Mouse (Mus musculus): ENCODE measurements at regions not wholly inside any gene's neighbourhood (a gene's known extent, or its start where the extent isn't known, plus 50 kb on each side); places are given as distances from the start of the nearest gene placed in this dataset.

DNA sequence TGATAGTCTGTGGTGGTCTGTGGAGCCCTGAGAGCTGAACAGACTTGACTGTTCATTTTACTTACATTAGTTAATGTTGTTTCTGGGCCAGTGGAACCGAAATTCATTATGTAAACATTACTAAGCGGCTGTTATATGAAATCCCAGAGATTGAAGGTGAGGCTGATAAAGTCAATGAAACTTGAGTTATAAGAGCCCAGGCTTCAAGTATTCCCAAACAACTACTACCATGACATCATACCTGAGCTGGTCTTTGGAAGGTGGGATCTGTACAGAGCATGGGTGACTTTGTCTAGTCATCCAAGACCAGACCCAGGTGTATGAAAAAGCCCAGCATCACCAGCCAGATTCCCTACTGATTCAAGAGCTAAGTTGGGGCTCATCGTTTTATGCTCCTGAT lies 326.5 kb downstream of the Etnk1 start:
- H3K27me3 ChIP-seq (ENCODE audit: control insufficient read depth, insufficient read depth, low read length) = no peaks in the 10 kb centered on the region
- H3K4me1 ChIP-seq (ENCODE audit: control insufficient read depth, insufficient read depth, low read length) = no peaks in the 10 kb centered on the region
- H3K36me3 ChIP-seq (ENCODE audit: control insufficient read depth, insufficient read depth, low read length) = no peaks in the 10 kb centered on the region
- no peak overlapping the region for H3K9ac ChIP-seq (ENCODE audit: low read depth, low read length)
- H3K9me3 ChIP-seq (replicated peaks; ENCODE audit: control insufficient read depth, low read length) = peaks cover 3% of the 10 kb centered on the region; the same call in 1 of the 2 replicates
- H3K4me2 ChIP-seq = no peak overlapping the region
- 87% methylated on average over 3 of the region's 3 CpGs for WGBS (ENCODE audit: insufficient replicate concordance)
- no peak overlapping the region for H3K27ac ChIP-seq (ENCODE audit: low read depth, low read length)
- H3K4me3 ChIP-seq (ENCODE audit: low read depth, low read length) = no peak overlapping the region
- no peak for ATAC-seq (replicated peaks; ENCODE audit: insufficient number of reproducible peaks, low FRiP score, low TSS enrichment)

- no peak overlapping the region for H3K27ac ChIP-seq (ENCODE audit: low read depth, low read length)
- no peak overlapping the region for H3K9ac ChIP-seq (ENCODE audit: low read depth, low read length)
- H3K4me3 ChIP-seq (ENCODE audit: low read depth, low read length) = no peak overlapping the region
- ATAC-seq (replicated peaks; ENCODE audit: insufficient number of reproducible peaks, low FRiP score, low TSS enrichment) = no peak
- WGBS (ENCODE audit: insufficient replicate concordance) = 79% methylated on average over 11 of the region's 11 CpGs
- no peaks in the 10 kb centered on the region for H3K27me3 ChIP-seq (ENCODE audit: control insufficient read depth, insufficient read depth, low read length)
- H3K36me3 ChIP-seq (ENCODE audit: control insufficient read depth, insufficient read depth, low read length) = no peaks in the 10 kb centered on the region
- H3K4me2 ChIP-seq = no peak overlapping the region
- H3K9me3 ChIP-seq (replicated peaks; ENCODE audit: control insufficient read depth, low read length) = peaks cover 3% of the 10 kb centered on the region; the same call in 1 of the 2 replicates
- no peaks in the 10 kb centered on the region for H3K4me1 ChIP-seq (ENCODE audit: control insufficient read depth, insufficient read depth, low read length)
Measured at GRCm38 (mm10) chr6:143494341-143494740, 327.3 kb downstream of the Etnk1 start.

DNA sequence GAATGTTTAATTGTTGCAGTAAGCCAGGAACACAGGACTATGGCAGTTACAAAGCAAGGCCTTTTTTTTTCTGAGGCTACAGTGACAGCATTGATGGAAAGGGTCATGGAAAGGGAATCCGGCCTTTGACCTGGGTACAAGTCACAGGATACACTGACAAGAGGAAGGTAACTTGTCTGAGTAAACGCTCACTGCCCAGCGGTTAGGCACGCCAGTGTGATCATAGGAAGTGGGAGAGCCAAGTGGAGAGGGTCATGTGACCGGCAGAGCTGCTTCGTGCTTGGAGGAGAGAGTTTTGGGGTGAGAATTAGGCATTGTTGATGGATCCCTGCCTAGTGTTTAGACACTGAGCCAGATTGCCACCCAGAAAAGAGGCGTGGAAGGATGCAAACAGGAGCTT lies 327.9 kb downstream of the Etnk1 start:
- Histone ChIP-seq H3K27me3 (ENCODE audit: control insufficient read depth, insufficient read depth, low read length) (no peaks in the 10 kb centered on the region), H3K36me3 (ENCODE audit: control insufficient read depth, insufficient read depth, low read length) (no peaks in the 10 kb centered on the region), H3K4me1 (ENCODE audit: control insufficient read depth, insufficient read depth, low read length) (no peaks in the 10 kb centered on the region), H3K27ac (ENCODE audit: low read depth, low read length) (no peak overlapping the region), H3K4me3 (ENCODE audit: low read depth, low read length) (no peak overlapping the region), H3K4me2 (no peak overlapping the region), H3K9ac (ENCODE audit: low read depth, low read length) (no peak overlapping the region), H3K9me3 (replicated peaks; ENCODE audit: control insufficient read depth, low read length) (peaks cover 3% of the 10 kb centered on the region; the same call in 1 of the 2 replicates)
- no peak for ATAC-seq (replicated peaks; ENCODE audit: insufficient number of reproducible peaks, low FRiP score, low TSS enrichment)
- WGBS (ENCODE audit: insufficient replicate concordance) = 56% methylated on average over 7 of the region's 7 CpGs

DNA sequence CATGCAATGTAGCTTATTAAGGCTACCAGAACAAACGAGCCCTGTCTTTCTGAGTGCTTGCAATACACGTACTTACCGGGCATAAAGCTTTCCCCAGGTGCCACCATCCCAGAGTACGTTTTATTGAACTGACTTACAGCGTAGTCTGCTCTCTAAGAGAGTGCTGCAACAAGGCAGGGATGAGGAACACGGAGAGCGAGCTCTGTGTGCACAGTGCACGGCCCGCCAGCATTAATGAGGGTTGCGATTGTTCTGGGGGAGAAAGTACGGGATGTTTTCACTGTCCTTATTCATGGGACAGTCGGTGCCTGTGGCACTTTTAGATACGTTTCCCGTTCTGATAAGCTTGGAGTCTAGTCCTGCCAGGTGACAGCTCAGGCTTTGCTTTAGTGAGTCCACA lies 331.7 kb downstream of the Etnk1 start:
- Histone ChIP-seq H3K4me1 (ENCODE audit: control insufficient read depth, insufficient read depth, low read length) (no peaks in the 10 kb centered on the region), H3K9ac (ENCODE audit: low read depth, low read length) (no peak overlapping the region), H3K27ac (ENCODE audit: low read depth, low read length) (no peak overlapping the region), H3K36me3 (ENCODE audit: control insufficient read depth, insufficient read depth, low read length) (no peaks in the 10 kb centered on the region), H3K27me3 (ENCODE audit: control insufficient read depth, insufficient read depth, low read length) (no peaks in the 10 kb centered on the region), H3K4me3 (ENCODE audit: low read depth, low read length) (no peak overlapping the region), H3K4me2 (no peak overlapping the region), H3K9me3 (replicated peaks; ENCODE audit: control insufficient read depth, low read length) (no peaks in the 10 kb centered on the region)
- ATAC-seq (replicated peaks; ENCODE audit: insufficient number of reproducible peaks, low FRiP score, low TSS enrichment) = no peak
- 71% methylated on average over 14 of the region's 14 CpGs for WGBS (ENCODE audit: insufficient replicate concordance)

- 83% methylated on average over 19 of the region's 19 CpGs for WGBS (ENCODE audit: insufficient replicate concordance)
- Histone ChIP-seq H3K4me3 (ENCODE audit: low read depth, low read length) (no peak overlapping the region), H3K4me1 (ENCODE audit: control insufficient read depth, insufficient read depth, low read length) (no peaks in the 10 kb centered on the region), H3K4me2 (no peak overlapping the region), H3K36me3 (ENCODE audit: control insufficient read depth, insufficient read depth, low read length) (no peaks in the 10 kb centered on the region), H3K9ac (ENCODE audit: low read depth, low read length) (no peak overlapping the region), H3K9me3 (replicated peaks; ENCODE audit: control insufficient read depth, low read length) (no peaks in the 10 kb centered on the region), H3K27ac (ENCODE audit: low read depth, low read length) (no peak overlapping the region), H3K27me3 (ENCODE audit: control insufficient read depth, insufficient read depth, low read length) (no peaks in the 10 kb centered on the region)
- no peak for ATAC-seq (replicated peaks; ENCODE audit: insufficient number of reproducible peaks, low FRiP score, low TSS enrichment)
Measured at GRCm38 (mm10) chr6:143499259-143500043, 332.4 kb downstream of the Etnk1 start.

DNA sequence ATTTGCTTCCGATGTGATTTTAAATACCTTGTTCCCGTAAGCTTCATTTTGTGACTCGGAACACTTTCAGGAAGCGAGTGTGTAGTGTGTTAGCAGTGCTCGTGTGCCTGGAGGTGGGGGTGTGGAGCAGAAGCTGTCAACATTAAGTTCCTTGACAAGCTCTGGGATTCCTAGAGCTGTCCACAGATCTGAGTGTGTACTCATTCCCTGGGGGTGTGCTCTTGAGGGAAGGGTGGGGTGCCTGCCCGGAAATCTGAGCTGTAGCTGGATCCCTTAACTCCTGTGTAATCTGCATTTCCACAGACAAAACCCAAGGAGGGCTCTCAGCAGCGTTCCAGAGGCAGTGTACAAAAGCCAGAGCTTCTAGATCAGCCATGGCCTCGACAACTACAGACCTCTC lies 335.8 kb downstream of the Etnk1 start:
- H3K36me3 ChIP-seq (ENCODE audit: control insufficient read depth, insufficient read depth, low read length) = no peaks in the 10 kb centered on the region
- H3K4me1 ChIP-seq (ENCODE audit: control insufficient read depth, insufficient read depth, low read length) = no peaks in the 10 kb centered on the region
- H3K4me2 ChIP-seq = no peak overlapping the region
- WGBS (ENCODE audit: insufficient replicate concordance) = 56% methylated on average over 8 of the region's 8 CpGs
- no peaks in the 10 kb centered on the region for H3K27me3 ChIP-seq (ENCODE audit: control insufficient read depth, insufficient read depth, low read length)
- no peak overlapping the region for H3K27ac ChIP-seq (ENCODE audit: low read depth, low read length)
- no peaks in the 10 kb centered on the region for H3K9me3 ChIP-seq (replicated peaks; ENCODE audit: control insufficient read depth, low read length)
- no peak overlapping the region for H3K9ac ChIP-seq (ENCODE audit: low read depth, low read length)
- no peak for ATAC-seq (replicated peaks; ENCODE audit: insufficient number of reproducible peaks, low FRiP score, low TSS enrichment)
- H3K4me3 ChIP-seq (ENCODE audit: low read depth, low read length) = no peak overlapping the region

DNA sequence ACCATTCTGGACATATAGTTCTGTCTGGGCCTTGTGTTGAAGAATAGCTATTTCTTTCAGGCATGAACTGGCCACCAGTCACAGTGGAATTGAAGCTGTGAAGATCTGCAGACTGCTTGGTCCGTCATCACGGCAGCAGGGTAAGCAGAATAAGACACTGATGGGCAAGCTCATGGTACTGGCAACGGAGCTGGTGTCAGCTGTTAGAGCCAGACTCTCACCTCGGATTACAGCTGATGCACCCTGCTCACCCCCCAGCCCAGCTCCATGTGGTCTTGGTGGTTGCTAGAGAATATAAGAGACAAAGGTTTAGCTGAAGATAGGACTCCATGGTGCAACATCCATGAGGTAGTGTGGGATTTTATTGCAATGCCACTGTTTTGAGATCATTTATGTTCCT lies 336.9 kb downstream of the Etnk1 start:
- no peaks in the 10 kb centered on the region for H3K4me1 ChIP-seq (ENCODE audit: control insufficient read depth, insufficient read depth, low read length)
- H3K27me3 ChIP-seq (ENCODE audit: control insufficient read depth, insufficient read depth, low read length) = no peaks in the 10 kb centered on the region
- H3K9ac ChIP-seq (ENCODE audit: low read depth, low read length) = no peak overlapping the region
- no peak overlapping the region for H3K27ac ChIP-seq (ENCODE audit: low read depth, low read length)
- ATAC-seq (replicated peaks; ENCODE audit: insufficient number of reproducible peaks, low FRiP score, low TSS enrichment) = no peak
- no peaks in the 10 kb centered on the region for H3K9me3 ChIP-seq (replicated peaks; ENCODE audit: control insufficient read depth, low read length)
- no peak overlapping the region for H3K4me2 ChIP-seq
- H3K36me3 ChIP-seq (ENCODE audit: control insufficient read depth, insufficient read depth, low read length) = no peaks in the 10 kb centered on the region
- 79% methylated on average over 4 of the region's 4 CpGs for whole genome bisulfite sequencing (ENCODE audit: insufficient replicate concordance)
- no peak overlapping the region for H3K4me3 ChIP-seq (ENCODE audit: low read depth, low read length)

DNA sequence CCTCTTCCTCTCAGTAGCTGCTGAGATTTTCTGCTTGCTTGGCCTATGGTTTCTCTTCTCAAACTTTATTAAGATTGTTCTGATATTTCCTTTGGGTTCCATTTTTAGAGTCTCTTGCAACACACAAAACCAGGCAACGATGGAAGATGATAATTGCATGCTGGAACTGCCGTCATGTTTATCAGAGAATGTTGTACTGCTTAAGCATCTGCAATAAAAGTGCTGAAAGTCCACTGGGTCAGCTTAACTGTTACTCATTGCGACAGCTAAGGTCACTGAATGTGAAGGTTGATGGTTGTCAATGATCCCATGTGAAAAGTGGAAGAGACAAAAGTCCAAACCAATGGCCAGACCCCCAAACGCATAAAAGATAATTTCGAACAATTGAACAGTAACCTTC lies 346.4 kb downstream of the Etnk1 start:
- Histone ChIP-seq H3K27ac (ENCODE audit: low read depth, low read length) (no peak overlapping the region), H3K36me3 (ENCODE audit: control insufficient read depth, insufficient read depth, low read length) (no peaks in the 10 kb centered on the region), H3K4me1 (ENCODE audit: control insufficient read depth, insufficient read depth, low read length) (no peaks in the 10 kb centered on the region), H3K9ac (ENCODE audit: low read depth, low read length) (no peak overlapping the region), H3K4me3 (ENCODE audit: low read depth, low read length) (no peak overlapping the region), H3K27me3 (ENCODE audit: control insufficient read depth, insufficient read depth, low read length) (no peaks in the 10 kb centered on the region), H3K9me3 (replicated peaks; ENCODE audit: control insufficient read depth, low read length) (no peaks in the 10 kb centered on the region), H3K4me2 (no peak overlapping the region)
- no peak for ATAC-seq (replicated peaks; ENCODE audit: insufficient number of reproducible peaks, low FRiP score, low TSS enrichment)
- WGBS (ENCODE audit: insufficient replicate concordance) = 77% methylated on average over 5 of the region's 5 CpGs

- no peak overlapping the region for H3K9ac ChIP-seq (ENCODE audit: low read depth, low read length)
- no peaks in the 10 kb centered on the region for H3K27me3 ChIP-seq (ENCODE audit: control insufficient read depth, insufficient read depth, low read length)
- H3K36me3 ChIP-seq (ENCODE audit: control insufficient read depth, insufficient read depth, low read length) = no peaks in the 10 kb centered on the region
- H3K9me3 ChIP-seq (replicated peaks; ENCODE audit: control insufficient read depth, low read length) = no peaks in the 10 kb centered on the region
- no peak overlapping the region for H3K4me2 ChIP-seq
- no peaks in the 10 kb centered on the region for H3K4me1 ChIP-seq (ENCODE audit: control insufficient read depth, insufficient read depth, low read length)
- H3K27ac ChIP-seq (ENCODE audit: low read depth, low read length) = no peak overlapping the region
- H3K4me3 ChIP-seq (ENCODE audit: low read depth, low read length) = no peak overlapping the region
- ATAC-seq (replicated peaks; ENCODE audit: insufficient number of reproducible peaks, low FRiP score, low TSS enrichment) = no peak
- WGBS (ENCODE audit: insufficient replicate concordance) = 85% methylated on average over 12 of the region's 12 CpGs
Measured at GRCm38 (mm10) chr6:143515137-143515536, 348.1 kb downstream of the Etnk1 start.
